Mouse (Mus musculus) liver, embryonic 12.5 days (tissue): ENCODE measurements around the gene Ccdc169. TPM values are rescaled to one million over a fixed set of nuclear protein-coding genes. Genes with fewer than 3 reads are reported as not detected.

Experiments used
- ATAC-seq: fragments of 200-750 bp; cut with Nextera tagmentation; 2 replicates; pipeline ENCODE4 v1.8.0; 2017; ENCODE audit warnings: moderate number of reproducible peaks, mild to moderate bottlenecking, moderate library complexity
- H3K27ac ChIP-seq: fragments of 300-500 bp; sonication (generic); 2 replicates; pipeline ENCODE4 v1.5.1; 2016; ENCODE audit warnings: mild to moderate bottlenecking
- H3K27me3 ChIP-seq: fragments of 300-500 bp; sonication (generic); replicated peaks from 2 replicates; pipeline ENCODE4 v1.6.1; 2016; ENCODE audit warnings: mild to moderate bottlenecking, moderate library complexity
- H3K36me3 ChIP-seq: fragments of 300-500 bp; sonication (generic); 2 replicates; pipeline ENCODE4 v1.6.1; 2016; ENCODE audit warnings: mild to moderate bottlenecking, moderate library complexity
- H3K4me1 ChIP-seq: fragments of 300-500 bp; sonication (generic); 2 replicates; pipeline ENCODE4 v1.6.1; 2016
- H3K4me2 ChIP-seq: fragments of 300-500 bp; sonication (generic); 2 replicates; pipeline ENCODE4 v1.6.1; 2016; ENCODE audit warnings: mild to moderate bottlenecking, moderate library complexity
- H3K4me3 ChIP-seq: fragments of 300-500 bp; sonication (generic); 2 replicates; pipeline ENCODE4 v1.5.1; 2016; ENCODE audit warnings: mild to moderate bottlenecking, moderate library complexity
- H3K9ac ChIP-seq: fragments of 300-500 bp; sonication (generic); 2 replicates; pipeline ENCODE4 v1.6.1; 2016; ENCODE audit warnings: mild to moderate bottlenecking, moderate library complexity
- H3K9me3 ChIP-seq: fragments of 300-500 bp; sonication (generic); replicated peaks from 2 replicates; pipeline ENCODE4 v1.6.1; 2016; ENCODE audit warnings: mild to moderate bottlenecking, moderate library complexity
- whole genome bisulfite sequencing: fragments of 180-500 bp; shearing (Covaris S2); methylation state at CpG from one replicate; pipeline ENCODE4 v1.1.7; 2016; ENCODE audit not compliant: insufficient replicate concordance; 5-methylcytosine and 5-hydroxymethylcytosine counted together
- polyA plus RNA-seq: library from polyadenylated mRNA; unstranded; fragments of >200 nt; fragmentation: Nextera tagmentation; extraction: Ambion mirVana; gene quantifications from 2 replicates; pipeline ENCODE4 v1.2.1, GENCODE M21; 2016

Ccdc169 gene
- polyA plus RNA-seq, result not detected in 2 replicates

- H3K9me3 ChIP-seq, result no peaks in the 10 kb centered on the region
- no peak within 1 kb of the TSS for H3K4me2 ChIP-seq
- H3K27ac ChIP-seq, result no peak within 1 kb of the TSS
- H3K4me1 ChIP-seq, result no peaks in the 10 kb centered on the region
- H3K9ac ChIP-seq, result no peak within 1 kb of the TSS
- H3K4me3 ChIP-seq, result no peak within 1 kb of the TSS
- ATAC-seq, result no peak
- peaks cover 36% of the 10 kb centered on the region for H3K36me3 ChIP-seq
- H3K27me3 ChIP-seq, result no peaks in the 10 kb centered on the region
Observed at GRCm38 (mm10) chr3:55137039-55137438, at the start of gene Ccdc169. Gene Ccdc169 (plus strand): TSS chr3:55137339.

GRCm38 (mm10) chr3:55087360-55087759 is 49.8 kb upstream of the Ccdc169 start:
- no peak for ATAC-seq
- Histone ChIP-seq H3K4me3 (no peak overlapping the region), H3K36me3 (no peaks in the 10 kb centered on the region), H3K27me3 (no peaks in the 10 kb centered on the region), H3K4me1 (no peaks in the 10 kb centered on the region), H3K9ac (no peak overlapping the region), H3K27ac (no peak overlapping the region), H3K9me3 (no peaks in the 10 kb centered on the region), H3K4me2 (no peak overlapping the region)
- 35% methylated on average over 4 of the region's 4 CpGs for WGBS

- Histone ChIP-seq H3K36me3 (no peaks in the 10 kb centered on the region), H3K9ac (no peak overlapping the region), H3K4me3 (no peak overlapping the region), H3K9me3 (no peaks in the 10 kb centered on the region), H3K4me1 (no peaks in the 10 kb centered on the region), H3K27me3 (no peaks in the 10 kb centered on the region), H3K4me2 (no peak overlapping the region), H3K27ac (no peak overlapping the region)
- no peak for ATAC-seq
- WGBS, result 54% methylated on average over 4 of the region's 4 CpGs
Observed at GRCm38 (mm10) chr3:55088359-55088758, 48.8 kb upstream of the Ccdc169 start.

GRCm38 (mm10) chr3:55088843-55089242 is 48.3 kb upstream of the Ccdc169 start:
- ATAC-seq, result no peak
- Histone ChIP-seq H3K4me2 (no peak overlapping the region), H3K36me3 (no peaks in the 10 kb centered on the region), H3K4me3 (no peak overlapping the region), H3K4me1 (no peaks in the 10 kb centered on the region), H3K27ac (no peak overlapping the region), H3K9ac (no peak overlapping the region), H3K27me3 (no peaks in the 10 kb centered on the region), H3K9me3 (no peaks in the 10 kb centered on the region)
- WGBS, result 51% methylated on average over 3 of the region's 3 CpGs

- Histone ChIP-seq H3K4me1 (no peaks in the 10 kb centered on the region), H3K27me3 (no peaks in the 10 kb centered on the region), H3K4me3 (no peak overlapping the region), H3K36me3 (no peaks in the 10 kb centered on the region), H3K9me3 (no peaks in the 10 kb centered on the region), H3K4me2 (no peak overlapping the region), H3K9ac (no peak overlapping the region), H3K27ac (no peak overlapping the region)
- no peak for ATAC-seq
- 52% methylated on average over 4 of the region's 4 CpGs for WGBS
Observed at GRCm38 (mm10) chr3:55089291-55089690, 47.8 kb upstream of the Ccdc169 start.

GRCm38 (mm10) chr3:55093161-55093560 is 44.0 kb upstream of the Ccdc169 start:
- H3K4me2 ChIP-seq, result no peak overlapping the region
- no peaks in the 10 kb centered on the region for H3K27me3 ChIP-seq
- no peaks in the 10 kb centered on the region for H3K9me3 ChIP-seq
- no peaks in the 10 kb centered on the region for H3K36me3 ChIP-seq
- H3K27ac ChIP-seq, result no peak overlapping the region
- ATAC-seq, result no peak
- H3K9ac ChIP-seq, result no peak overlapping the region
- H3K4me3 ChIP-seq, result no peak overlapping the region
- WGBS, result 56% methylated on average over 1 of the region's 1 CpGs
- H3K4me1 ChIP-seq, result no peaks in the 10 kb centered on the region

GRCm38 (mm10) chr3:55095968-55096654 is 41.0 kb upstream of the Ccdc169 start:
- 37% methylated on average over 8 of the region's 8 CpGs for WGBS
- no peak overlapping the region for H3K4me3 ChIP-seq

GRCm38 (mm10) chr3:55096655-55097005 is 40.5 kb upstream of the Ccdc169 start:
- H3K36me3 ChIP-seq, result no peaks in the 10 kb centered on the region
- H3K27ac ChIP-seq, result no peak overlapping the region
- ATAC-seq, result no peak
- no peak overlapping the region for H3K4me2 ChIP-seq
- WGBS, result 49% methylated on average over 2 of the region's 2 CpGs
- no peaks in the 10 kb centered on the region for H3K4me1 ChIP-seq
- no peaks in the 10 kb centered on the region for H3K9me3 ChIP-seq
- no peak overlapping the region for H3K9ac ChIP-seq
- no peaks in the 10 kb centered on the region for H3K27me3 ChIP-seq
- H3K4me3 ChIP-seq, result no peak overlapping the region

More at GRCm38 (mm10) chr3:55095968-55096654, 41.0 kb upstream of the Ccdc169 start:
- no peaks in the 10 kb centered on the region for H3K27me3 ChIP-seq
- no peak overlapping the region for H3K27ac ChIP-seq
- ATAC-seq, result no peak
- H3K36me3 ChIP-seq, result no peaks in the 10 kb centered on the region
- H3K9ac ChIP-seq, result no peak overlapping the region
- H3K9me3 ChIP-seq, result no peaks in the 10 kb centered on the region
- H3K4me2 ChIP-seq, result no peak overlapping the region
- H3K4me1 ChIP-seq, result no peaks in the 10 kb centered on the region

- H3K9me3 ChIP-seq, result no peaks in the 10 kb centered on the region
- H3K27ac ChIP-seq, result no peak overlapping the region
- H3K4me3 ChIP-seq, result no peak overlapping the region
- no peaks in the 10 kb centered on the region for H3K4me1 ChIP-seq
- no peak for ATAC-seq
- H3K9ac ChIP-seq, result no peak overlapping the region
- H3K36me3 ChIP-seq, result no peaks in the 10 kb centered on the region
- 44% methylated on average over 2 of the region's 2 CpGs for WGBS
- no peaks in the 10 kb centered on the region for H3K27me3 ChIP-seq
- H3K4me2 ChIP-seq, result no peak overlapping the region
Observed at GRCm38 (mm10) chr3:55097186-55097585, 40.0 kb upstream of the Ccdc169 start.

- no peak overlapping the region for H3K9ac ChIP-seq
- H3K4me1 ChIP-seq, result no peaks in the 10 kb centered on the region
- H3K27me3 ChIP-seq, result no peaks in the 10 kb centered on the region
- WGBS, result 69% methylated on average over 2 of the region's 2 CpGs
- no peak overlapping the region for H3K4me2 ChIP-seq
- H3K27ac ChIP-seq, result no peak overlapping the region
- no peaks in the 10 kb centered on the region for H3K36me3 ChIP-seq
- H3K9me3 ChIP-seq, result no peaks in the 10 kb centered on the region
- no peak for ATAC-seq
- no peak overlapping the region for H3K4me3 ChIP-seq
Observed at GRCm38 (mm10) chr3:55098014-55098413, 39.1 kb upstream of the Ccdc169 start.

GRCm38 (mm10) chr3:55098990-55099389 is 38.1 kb upstream of the Ccdc169 start:
- Histone ChIP-seq H3K36me3 (no peaks in the 10 kb centered on the region), H3K27ac (no peak overlapping the region), H3K4me1 (no peaks in the 10 kb centered on the region), H3K4me3 (no peak overlapping the region), H3K27me3 (no peaks in the 10 kb centered on the region), H3K9ac (no peak overlapping the region), H3K9me3 (no peaks in the 10 kb centered on the region), H3K4me2 (no peak overlapping the region)
- ATAC-seq, result no peak
- WGBS, result 71% methylated on average over 11 of the region's 11 CpGs

- Histone ChIP-seq H3K4me1 (no peaks in the 10 kb centered on the region), H3K27me3 (no peaks in the 10 kb centered on the region), H3K4me2 (no peak overlapping the region), H3K36me3 (no peaks in the 10 kb centered on the region), H3K27ac (no peak overlapping the region), H3K9me3 (no peaks in the 10 kb centered on the region), H3K9ac (no peak overlapping the region), H3K4me3 (no peak overlapping the region)
- ATAC-seq, result no peak
Observed at GRCm38 (mm10) chr3:55101092-55101491, 36.0 kb upstream of the Ccdc169 start.

- no peak for ATAC-seq
- H3K9ac ChIP-seq, result no peak overlapping the region
- no peaks in the 10 kb centered on the region for H3K4me1 ChIP-seq
- no peak overlapping the region for H3K27ac ChIP-seq
- no peak overlapping the region for H3K4me3 ChIP-seq
- H3K27me3 ChIP-seq, result no peaks in the 10 kb centered on the region
- H3K9me3 ChIP-seq, result no peaks in the 10 kb centered on the region
- H3K36me3 ChIP-seq, result no peaks in the 10 kb centered on the region
- H3K4me2 ChIP-seq, result no peak overlapping the region
- 61% methylated on average over 14 of the region's 14 CpGs for WGBS
Observed at GRCm38 (mm10) chr3:55105372-55106023, 31.6 kb upstream of the Ccdc169 start.
